Mouse (Mus musculus): Measurements from ENCODE around the gene Nova2. TPM values are rescaled to one million over a fixed set of nuclear protein-coding genes. Genes with fewer than 3 reads are reported as not detected.

Gene Nova2
- polyA plus RNA-seq, 1 experiment from 2014 or later, result 0.18 TPM

- Histone ChIP-seq H3K4me1 (replicated peaks; ENCODE audit: control insufficient read depth, insufficient read depth, low read length) (no peaks in the 10 kb centered on the region), H3K27ac (ENCODE audit: low read depth, low read length) (no peak overlapping the region), H3K9ac (ENCODE audit: low read depth, low read length) (no peak overlapping the region), H3K4me2 (replicated peaks; ENCODE audit: low read depth) (peak overlapping the region; percentile 37; the same call in 1 of the 2 replicates), H3K27me3 (replicated peaks; ENCODE audit: control insufficient read depth, insufficient read depth, low read length) (peaks cover 64% of the 10 kb centered on the region), H3K36me3 (ENCODE audit: control insufficient read depth, insufficient read depth) (no peaks in the 10 kb centered on the region), H3K4me3 (ENCODE audit: low read depth, low read length) (no peak overlapping the region; the same call in 1 of the 2 replicates), H3K9me3 (ENCODE audit: control insufficient read depth) (no peaks in the 10 kb centered on the region)
- no peak for TF ChIP-seq CTCF (IDR thresholded peaks at IDR 0.05; ENCODE audit: low read depth)
- 5% methylated on average over 20 of the region's 20 CpGs for WGBS
- ATAC-seq, result no peak
Observed at GRCm38 (mm10) chr7:18962795-18963194, 37.1 kb downstream of the Nova2 start.

GRCm38 (mm10) chr7:18963294-18963843 is 37.7 kb downstream of the Nova2 start:
- no peak overlapping the region for H3K4me3 ChIP-seq (ENCODE audit: low read depth, low read length)
- TF ChIP-seq CTCF (IDR thresholded peaks at IDR 0.05; ENCODE audit: low read depth), result no peak
- H3K4me2 ChIP-seq (replicated peaks; ENCODE audit: low read depth), result peak overlapping the region; percentile 37; the same call in 1 of the 2 replicates
- no peaks in the 10 kb centered on the region for H3K36me3 ChIP-seq (ENCODE audit: control insufficient read depth, insufficient read depth)
- no peaks in the 10 kb centered on the region for H3K9me3 ChIP-seq (ENCODE audit: control insufficient read depth)
- H3K27me3 ChIP-seq (replicated peaks; ENCODE audit: control insufficient read depth, insufficient read depth, low read length), result peaks cover 63% of the 10 kb centered on the region
- ATAC-seq, result no peak
- 2% methylated on average over 19 of the region's 19 CpGs for WGBS
- H3K27ac ChIP-seq (ENCODE audit: low read depth, low read length), result no peak overlapping the region
- no peaks in the 10 kb centered on the region for H3K4me1 ChIP-seq (replicated peaks; ENCODE audit: control insufficient read depth, insufficient read depth, low read length)
- no peak overlapping the region for H3K9ac ChIP-seq (ENCODE audit: low read depth, low read length)

GRCm38 (mm10) chr7:18965312-18965711 is 39.6 kb downstream of the Nova2 start:
- Histone ChIP-seq H3K4me2 (replicated peaks; ENCODE audit: low read depth) (no peak overlapping the region), H3K4me1 (replicated peaks; ENCODE audit: control insufficient read depth, insufficient read depth, low read length) (no peaks in the 10 kb centered on the region), H3K9me3 (ENCODE audit: control insufficient read depth) (no peaks in the 10 kb centered on the region), H3K9ac (ENCODE audit: low read depth, low read length) (no peak overlapping the region), H3K4me3 (ENCODE audit: low read depth, low read length) (no peak overlapping the region), H3K36me3 (ENCODE audit: control insufficient read depth, insufficient read depth) (no peaks in the 10 kb centered on the region), H3K27me3 (replicated peaks; ENCODE audit: control insufficient read depth, insufficient read depth, low read length) (peaks cover 49% of the 10 kb centered on the region), H3K27ac (ENCODE audit: low read depth, low read length) (no peak overlapping the region)
- 80% methylated on average over 5 of the region's 5 CpGs for WGBS
- ATAC-seq, result no peak
- TF ChIP-seq CTCF (IDR thresholded peaks at IDR 0.05; ENCODE audit: low read depth), result no peak

GRCm38 (mm10) chr7:18967603-18968002 is 41.9 kb downstream of the Nova2 start:
- Histone ChIP-seq H3K36me3 (ENCODE audit: control insufficient read depth, insufficient read depth) (no peaks in the 10 kb centered on the region), H3K27ac (ENCODE audit: low read depth, low read length) (no peak overlapping the region), H3K27me3 (replicated peaks; ENCODE audit: control insufficient read depth, insufficient read depth, low read length) (peaks cover 26% of the 10 kb centered on the region), H3K9me3 (ENCODE audit: control insufficient read depth) (no peaks in the 10 kb centered on the region), H3K4me1 (replicated peaks; ENCODE audit: control insufficient read depth, insufficient read depth, low read length) (no peaks in the 10 kb centered on the region), H3K4me3 (ENCODE audit: low read depth, low read length) (no peak overlapping the region), H3K4me2 (replicated peaks; ENCODE audit: low read depth) (no peak overlapping the region), H3K9ac (ENCODE audit: low read depth, low read length) (no peak overlapping the region)
- TF ChIP-seq CTCF (IDR thresholded peaks at IDR 0.05; ENCODE audit: low read depth), result no peak
- 11% methylated on average over 8 of the region's 8 CpGs for WGBS
- ATAC-seq, result no peak

GRCm38 (mm10) chr7:18970956-18971355 is 45.3 kb downstream of the Nova2 start:
- Histone ChIP-seq H3K36me3 (ENCODE audit: control insufficient read depth, insufficient read depth) (no peaks in the 10 kb centered on the region), H3K9me3 (ENCODE audit: control insufficient read depth) (no peaks in the 10 kb centered on the region), H3K27ac (ENCODE audit: low read depth, low read length) (no peak overlapping the region), H3K4me1 (replicated peaks; ENCODE audit: control insufficient read depth, insufficient read depth, low read length) (no peaks in the 10 kb centered on the region), H3K4me3 (ENCODE audit: low read depth, low read length) (no peak overlapping the region), H3K27me3 (replicated peaks; ENCODE audit: control insufficient read depth, insufficient read depth, low read length) (no peaks in the 10 kb centered on the region), H3K9ac (ENCODE audit: low read depth, low read length) (no peak overlapping the region), H3K4me2 (replicated peaks; ENCODE audit: low read depth) (no peak overlapping the region)
- 91% methylated on average over 3 of the region's 3 CpGs for WGBS
- peak; percentile 33 for TF ChIP-seq CTCF (IDR thresholded peaks at IDR 0.05; ENCODE audit: low read depth)
- ATAC-seq, result no peak

- H3K4me2 ChIP-seq (replicated peaks; ENCODE audit: low read depth), result no peak overlapping the region
- H3K27me3 ChIP-seq (replicated peaks; ENCODE audit: control insufficient read depth, insufficient read depth, low read length), result no peaks in the 10 kb centered on the region
- no peak overlapping the region for H3K27ac ChIP-seq (ENCODE audit: low read depth, low read length)
- H3K36me3 ChIP-seq (ENCODE audit: control insufficient read depth, insufficient read depth), result no peaks in the 10 kb centered on the region
- no peak for ATAC-seq
- 73% methylated on average over 9 of the region's 9 CpGs for whole genome bisulfite sequencing
- no peaks in the 10 kb centered on the region for H3K4me1 ChIP-seq (replicated peaks; ENCODE audit: control insufficient read depth, insufficient read depth, low read length)
- H3K9me3 ChIP-seq (ENCODE audit: control insufficient read depth), result no peaks in the 10 kb centered on the region
- H3K4me3 ChIP-seq (ENCODE audit: low read depth, low read length), result no peak overlapping the region
- no peak overlapping the region for H3K9ac ChIP-seq (ENCODE audit: low read depth, low read length)
- TF ChIP-seq CTCF (IDR thresholded peaks at IDR 0.05; ENCODE audit: low read depth), result no peak
Observed at GRCm38 (mm10) chr7:18978381-18978780, 52.7 kb downstream of the Nova2 start.

Measured in intestine, postnatal 0 days (tissue).